Mouse (Mus musculus): ENCODE measurements around the gene Zc3h13. TPM values are rescaled to one million over a fixed set of nuclear protein-coding genes. Genes with fewer than 3 reads are reported as not detected.

Gene Zc3h13
- polyA plus RNA-seq, 1 experiment from 2014 or later = 20.1 TPM

DNA sequence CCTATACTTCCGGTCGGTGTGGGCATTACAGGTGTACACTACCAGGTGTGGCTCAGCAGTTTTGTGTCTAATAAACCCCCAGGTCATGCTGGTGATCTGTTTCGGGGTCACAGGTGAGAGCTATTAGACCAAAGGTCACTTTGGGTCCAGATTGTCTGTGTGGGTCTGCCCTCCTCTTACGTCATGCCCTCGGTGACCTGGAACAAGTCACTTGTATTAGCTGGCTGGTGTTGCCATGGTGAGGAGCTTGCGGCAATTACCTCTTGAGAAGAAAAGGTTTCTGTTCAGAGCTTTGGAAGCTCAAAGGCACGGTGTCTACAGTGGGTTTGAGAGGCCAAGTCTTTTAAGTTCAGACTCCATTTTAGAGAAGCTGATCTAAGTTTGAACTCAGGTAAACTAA lies 93.4 kb downstream of the Zc3h13 start:
- no peak overlapping the region for H3K9ac ChIP-seq
- WGBS (ENCODE audit: insufficient replicate concordance) = 69% methylated on average over 7 of the region's 7 CpGs
- no peaks in the 10 kb centered on the region for H3K27me3 ChIP-seq (replicated peaks)
- H3K9me3 ChIP-seq (replicated peaks) = no peaks in the 10 kb centered on the region
- H3K4me3 ChIP-seq = no peak overlapping the region
- no peak for ATAC-seq
- no peaks in the 10 kb centered on the region for H3K36me3 ChIP-seq
- H3K27ac ChIP-seq = no peak overlapping the region
- no peaks in the 10 kb centered on the region for H3K4me1 ChIP-seq
- no peak overlapping the region for H3K4me2 ChIP-seq

Small RNAs within 50 kb of the gene (microRNA-seq; reads per million reads assigned to microRNA genes)
- not detected for gene Gm44482

Other genes starting within 250 kb of the Zc3h13 start
- gene Lrrc63, start 153.5 kb upstream of the Zc3h13 start, polyA plus RNA-seq (2016; fragmentation: Nextera tagmentation; extraction: Ambion mirVana) = not detected in 2 replicates
- gene Lcp1, start 153.3 kb upstream of the Zc3h13 start, polyA plus RNA-seq (2016; fragmentation: Nextera tagmentation; extraction: Ambion mirVana) = 36.2 and 39.8 TPM in 2 replicates
- 50.0 and 50.6 TPM in 2 replicates for gene Cpb2, start 42.1 kb upstream of the Zc3h13 start, polyA plus RNA-seq (2016; fragmentation: Nextera tagmentation; extraction: Ambion mirVana)
- gene Siah3, start 171.6 kb downstream of the Zc3h13 start, polyA plus RNA-seq (2016; fragmentation: Nextera tagmentation; extraction: Ambion mirVana) = 0.11 and 0.17 TPM in 2 replicates